Mouse (Mus musculus) embryo, embryonic 10 days (tissue): ENCODE measurements around the gene Col4a1.

Experiments used
- DNase-seq: peaks from one replicate; pipeline ENCODE4 v3.0.0-alpha.2; 2015; ENCODE audit warnings: low spot score

Gene Col4a1

DNA sequence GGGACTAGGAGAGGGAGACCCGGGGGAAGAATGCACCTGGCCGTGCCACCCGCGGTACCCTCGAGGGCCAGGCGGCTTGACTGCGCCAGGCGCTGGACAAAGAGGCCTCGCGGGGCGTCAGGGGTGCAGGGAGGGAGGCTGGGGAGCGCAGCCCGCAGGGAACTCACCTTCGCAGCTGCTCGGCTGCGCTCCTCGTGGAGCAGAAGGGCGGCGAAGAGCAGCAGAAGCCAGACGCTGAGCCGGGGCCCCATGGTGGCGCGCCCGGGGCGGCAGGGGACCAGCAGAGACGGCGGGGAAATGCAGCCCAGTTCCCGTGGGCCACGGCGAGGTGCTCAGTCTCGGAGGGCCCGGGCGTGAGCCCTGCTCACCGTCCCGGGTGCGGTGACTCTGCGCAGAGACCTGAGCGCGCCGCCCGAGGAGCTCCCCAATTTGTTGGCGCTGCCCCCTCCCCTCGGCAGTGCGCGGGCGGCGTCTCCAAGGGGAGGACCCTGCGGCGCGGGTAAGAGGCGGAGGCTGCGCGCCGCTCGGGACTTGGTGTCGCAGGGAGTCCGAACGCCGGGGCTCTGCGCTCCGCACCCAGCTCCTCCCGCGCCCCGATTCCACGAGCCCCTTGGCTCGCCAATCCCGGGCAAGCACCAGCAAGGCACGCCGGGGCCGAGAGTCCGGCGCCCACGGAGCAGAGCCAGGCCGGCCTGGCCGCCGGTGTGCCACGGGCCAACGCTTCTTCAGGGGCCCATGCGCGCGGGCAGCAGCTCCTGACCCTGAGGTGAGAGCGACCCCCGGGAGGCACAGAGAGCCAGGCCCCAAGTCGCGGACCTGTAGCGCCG, at the start of gene Col4a1, which contains the start of gene Col4a2:
Gene Col4a1 (minus strand): TSS at position 478 of the 827 bp plus-strand sequence.
Gene Col4a2 (plus strand): TSS at position 457 of the 827 bp plus-strand sequence.
- peak; percentile 82 for DNase-seq

DNA sequence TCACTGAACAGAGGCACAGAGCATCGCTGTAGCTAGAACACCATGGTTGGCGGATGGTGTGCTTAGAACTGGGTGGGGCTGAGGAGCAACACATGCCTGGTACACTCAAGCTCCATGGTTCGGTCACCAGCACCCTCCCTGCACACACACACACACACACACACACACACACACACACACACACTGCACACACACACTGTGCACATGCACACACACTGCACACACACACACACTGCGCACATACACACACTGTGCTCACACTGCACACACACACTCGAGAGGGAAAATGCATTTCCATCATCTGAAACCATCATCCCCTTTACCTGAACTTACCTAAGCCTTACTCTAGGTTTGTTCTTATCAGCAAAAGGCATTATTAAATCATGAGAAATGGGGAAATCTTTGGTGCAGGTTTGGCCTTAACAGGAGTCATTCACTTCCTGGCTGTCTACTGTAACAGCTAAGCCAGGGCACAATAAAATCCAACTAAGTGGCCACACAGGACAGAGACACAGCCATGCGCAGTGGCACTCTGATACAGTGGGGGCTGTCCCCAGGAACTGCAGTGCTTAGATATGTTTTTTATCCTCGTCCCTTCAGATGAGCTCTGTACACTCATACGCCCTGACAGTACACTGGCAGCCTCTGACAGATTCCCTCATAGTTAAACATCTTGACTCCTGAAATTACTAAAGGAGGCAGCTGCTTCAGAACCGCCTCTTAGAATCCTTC, 49.1 kb upstream of the Col4a1 start:
- no peak for DNase-seq

DNA sequence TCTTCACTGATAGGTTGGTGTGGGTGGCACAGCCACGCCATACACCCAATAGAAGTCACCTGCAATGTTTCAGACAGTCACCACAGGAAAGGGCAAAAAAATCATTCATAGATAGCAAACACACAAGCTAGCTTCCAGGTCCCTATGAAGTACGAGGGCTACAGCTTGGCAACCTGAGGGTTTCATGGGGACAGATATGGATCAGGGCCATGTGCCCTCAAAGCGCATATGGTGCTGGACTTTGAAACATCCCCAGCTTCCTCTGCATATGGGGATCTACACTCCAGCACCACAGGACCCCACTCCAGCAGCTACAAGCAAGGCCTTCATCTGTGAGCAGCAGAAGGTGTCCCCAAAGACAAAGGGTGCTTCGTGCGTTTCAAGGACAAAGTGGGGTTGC, 47.2 kb upstream of the Col4a1 start:
- no peak for DNase-seq

DNA sequence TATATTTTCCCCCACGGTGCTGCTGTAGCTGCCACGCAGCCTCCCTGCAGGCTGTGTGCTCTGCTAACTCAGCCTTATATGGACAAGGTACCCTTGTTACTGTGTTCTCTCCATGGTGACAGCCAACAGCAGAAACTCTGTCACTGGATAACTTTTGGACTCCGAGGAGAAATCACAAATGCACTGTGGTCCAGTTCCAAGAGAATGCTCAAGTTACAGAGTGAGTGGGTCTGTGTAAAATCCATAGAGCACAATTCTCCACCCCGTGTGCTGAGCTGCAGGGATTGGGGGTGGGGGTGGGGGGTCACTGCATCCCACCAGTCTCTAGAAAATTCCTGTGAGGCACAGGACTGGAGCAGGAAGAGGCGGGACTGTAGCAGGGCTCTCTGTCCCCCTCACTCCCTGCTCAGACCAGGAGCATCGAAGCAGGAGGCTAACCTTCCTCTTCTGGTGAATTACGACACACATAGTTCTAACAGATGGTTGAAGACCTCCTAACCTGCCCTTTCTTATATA, 45.4 kb upstream of the Col4a1 start:
- peak; percentile 40 for DNase-seq

DNA sequence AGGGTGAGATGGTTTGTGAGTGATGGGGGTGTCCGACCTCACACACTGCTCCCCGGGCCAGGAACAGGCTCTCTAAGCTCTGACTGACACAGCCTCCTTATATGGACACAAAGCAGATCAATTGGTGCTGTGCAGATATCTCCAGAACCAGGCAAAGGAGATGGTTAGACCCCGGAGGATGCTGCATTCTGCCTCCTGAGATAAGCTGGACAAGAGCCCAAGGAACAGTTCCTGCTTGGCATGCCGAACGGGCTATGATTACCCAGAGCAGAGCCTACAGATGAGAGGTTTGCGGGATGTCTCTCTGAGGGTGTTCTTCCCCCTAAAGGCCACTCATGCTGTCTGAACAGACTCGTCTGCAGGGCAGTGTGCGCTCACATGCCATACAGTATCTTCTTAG, 44.1 kb upstream of the Col4a1 start:
- no peak for DNase-seq

DNA sequence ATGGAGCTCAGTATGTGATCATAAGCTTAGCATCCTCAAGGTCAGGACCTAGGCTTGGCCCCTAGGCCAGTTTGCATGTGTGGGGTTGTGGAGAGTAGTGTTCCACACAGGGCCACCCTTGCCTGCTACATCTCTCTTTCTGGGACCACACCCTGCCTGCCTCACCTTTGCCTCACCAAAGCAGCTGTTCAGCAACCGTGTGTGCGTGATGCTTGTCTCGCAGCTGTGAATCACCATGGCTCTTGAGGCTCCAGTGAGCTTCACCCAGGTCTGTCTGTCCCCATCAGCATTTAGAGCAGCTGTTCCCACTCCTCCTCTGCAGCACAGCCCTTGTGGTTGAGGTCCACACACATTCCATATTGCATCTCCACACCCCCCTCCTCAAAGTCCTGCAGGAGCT, 43.3 kb upstream of the Col4a1 start:
- DNase-seq, result no peak

DNA sequence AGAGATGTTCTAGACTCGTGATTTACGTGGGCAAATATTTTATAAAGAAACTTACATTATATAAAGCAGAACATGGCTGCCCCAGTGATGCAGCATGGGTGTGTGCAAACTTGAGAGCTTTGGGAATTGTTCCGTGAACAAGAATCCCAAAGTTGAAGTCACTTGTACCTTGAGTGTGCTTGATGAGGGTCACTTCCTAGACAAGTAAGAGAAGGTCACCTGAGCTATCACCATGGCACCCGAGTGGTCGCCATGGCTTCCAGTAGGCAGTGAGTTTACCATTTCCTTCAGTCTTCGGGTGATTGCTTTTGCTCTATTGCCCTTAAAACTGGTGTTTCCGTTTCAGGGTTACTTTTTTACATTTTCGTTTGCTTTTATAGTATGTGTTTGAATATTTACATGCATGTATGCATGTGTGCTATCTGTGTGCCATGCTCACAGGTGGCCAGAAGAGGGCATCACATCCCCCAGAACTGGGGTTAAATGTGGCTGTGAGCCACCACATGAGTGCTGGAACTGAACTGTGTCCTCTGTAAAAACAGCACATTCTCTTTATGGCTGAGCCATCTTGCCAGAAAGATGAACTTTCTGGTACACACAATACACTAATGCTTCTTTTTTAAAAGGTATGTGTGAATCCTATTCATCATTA, 42.3 kb upstream of the Col4a1 start:
- no peak for DNase-seq

DNA sequence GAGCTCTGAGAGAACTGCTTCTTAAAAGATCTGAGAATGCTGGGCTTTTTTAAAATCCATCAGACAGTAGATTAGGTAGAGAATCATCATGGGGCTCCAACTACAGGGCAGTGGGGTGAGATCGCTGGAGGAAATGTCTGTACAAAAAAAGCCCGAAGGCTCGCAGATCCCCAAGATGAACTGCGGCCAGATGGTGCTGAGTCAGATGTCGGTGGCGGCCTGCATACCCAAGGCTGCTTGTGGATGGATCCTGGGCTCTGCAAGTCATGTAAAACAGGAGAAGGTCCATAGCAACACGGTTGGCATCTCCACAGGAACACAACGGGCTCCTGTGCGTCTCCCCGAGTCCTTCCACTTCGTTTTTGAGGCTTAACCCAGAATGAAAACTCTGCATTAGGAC, 39.9 kb upstream of the Col4a1 start:
- DNase-seq, result no peak

DNA sequence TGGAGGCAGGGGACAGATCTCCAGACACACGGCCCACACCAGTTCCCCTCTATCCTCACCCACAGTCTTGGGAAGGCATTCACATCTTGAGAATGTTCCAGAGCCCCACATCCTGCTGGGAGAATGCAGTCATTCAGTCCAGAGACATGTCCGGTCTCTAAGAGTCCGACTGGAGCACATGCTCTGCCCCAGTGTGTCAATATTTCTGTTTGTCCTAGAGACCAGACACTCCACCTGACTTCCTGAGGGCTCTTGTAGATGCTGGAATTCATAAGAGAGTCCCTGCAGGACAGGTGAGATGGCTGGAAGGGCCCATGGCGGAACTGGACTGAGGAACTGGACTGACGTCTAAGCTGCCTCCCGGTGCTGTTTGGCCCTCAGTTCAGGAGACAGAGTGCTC, 38.7 kb upstream of the Col4a1 start:
- no peak for DNase-seq

DNA sequence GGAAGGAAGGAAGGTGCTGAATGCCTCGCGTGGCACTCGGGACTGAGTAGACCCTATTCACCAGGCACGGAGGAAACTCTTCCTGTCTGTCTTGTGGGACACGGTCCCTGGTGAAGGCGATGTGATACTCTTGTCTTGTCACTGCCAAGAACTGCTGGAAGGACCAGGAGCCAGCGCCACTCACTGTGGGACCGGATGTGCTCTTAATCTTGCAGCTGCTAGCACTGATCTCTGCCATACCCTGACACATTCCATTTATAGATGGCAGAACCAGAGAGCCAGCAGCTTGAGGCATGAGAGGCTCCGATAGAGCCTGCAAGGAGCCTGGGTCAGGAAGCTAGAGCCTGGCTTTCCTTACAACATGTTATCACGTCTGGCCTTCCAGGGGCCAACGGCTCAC, 36.0 kb upstream of the Col4a1 start:
- no peak for DNase-seq

DNA sequence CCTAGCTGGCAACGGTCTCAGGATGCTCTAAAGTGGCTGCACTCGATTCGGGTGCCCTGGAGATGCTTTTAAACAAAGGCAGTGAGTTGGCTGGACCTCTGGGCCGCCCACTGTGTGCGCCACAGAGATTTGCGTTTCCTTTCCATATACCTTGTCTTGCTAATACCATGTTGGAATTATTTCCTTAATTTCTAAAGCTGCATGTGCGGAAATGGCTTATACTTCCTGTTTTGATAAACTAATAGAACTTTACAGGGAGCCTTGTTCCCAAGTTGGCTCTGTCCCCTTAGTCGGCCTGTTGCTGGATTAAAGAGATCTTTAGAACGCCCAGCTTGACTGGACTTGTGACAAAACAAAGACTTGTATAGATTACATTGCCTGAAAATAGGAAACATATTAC, 35.1 kb upstream of the Col4a1 start:
- no peak for DNase-seq

DNA sequence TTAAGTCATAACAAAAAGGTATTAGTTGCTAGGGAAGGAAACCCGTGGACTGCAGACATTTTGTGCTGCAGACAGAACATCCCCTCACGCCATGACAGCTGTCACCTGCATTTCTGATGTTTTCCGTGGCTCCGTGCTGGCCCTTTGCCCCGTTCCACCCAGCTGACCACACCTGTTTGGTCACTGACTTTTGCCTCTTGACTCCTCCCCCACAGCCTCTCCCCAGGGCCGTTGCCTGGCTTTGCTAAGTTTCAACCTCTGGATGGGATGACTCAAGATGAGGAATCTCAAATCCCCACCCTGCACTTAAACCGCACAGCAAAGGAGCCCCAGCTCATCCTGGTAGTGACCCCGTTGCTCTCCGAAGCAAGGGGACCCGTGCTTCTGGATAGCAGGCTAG, 33.6 kb upstream of the Col4a1 start:
- no peak for DNase-seq

DNA sequence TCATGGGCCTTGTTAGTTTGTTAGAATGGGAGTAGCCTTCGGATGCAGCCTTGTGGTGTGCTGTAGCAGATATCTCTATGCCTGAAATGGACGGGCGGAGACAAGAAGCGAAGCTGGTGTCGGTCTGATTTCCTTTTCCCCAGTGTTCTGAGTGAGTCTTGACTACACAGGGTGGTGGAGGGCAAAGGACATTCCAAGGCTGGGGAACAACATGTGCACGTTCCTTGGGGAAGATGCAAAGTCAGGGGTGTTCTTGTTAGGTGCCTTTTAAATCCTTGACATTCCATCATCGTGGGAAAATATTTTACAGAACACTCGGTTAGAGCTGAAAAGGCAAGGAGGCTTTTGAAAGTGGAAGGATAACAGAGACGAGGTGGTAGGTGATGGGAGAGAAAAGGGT, 31.8 kb upstream of the Col4a1 start:
- DNase-seq, result no peak

DNA sequence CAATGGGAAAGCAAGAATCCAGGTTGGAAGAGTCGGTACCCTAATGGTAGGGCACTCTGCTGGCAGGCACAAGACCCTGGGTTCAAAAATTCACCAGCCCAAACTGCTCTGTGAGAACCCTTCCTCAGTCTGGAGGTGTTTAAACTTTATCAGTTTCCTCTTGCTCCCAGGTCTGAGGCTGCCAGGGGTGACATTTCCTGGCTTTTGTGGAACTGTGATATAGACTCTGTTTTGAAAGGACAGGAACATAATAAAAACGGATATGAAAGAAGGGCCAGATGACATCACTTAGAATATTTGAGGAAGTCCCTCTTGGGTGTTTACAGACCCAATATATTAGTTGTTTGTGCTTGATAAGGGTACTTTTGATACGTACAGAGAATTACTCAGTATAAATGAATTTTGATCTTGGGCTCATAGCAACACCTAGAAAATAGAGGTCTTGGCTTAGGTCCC, 28.5 kb upstream of the Col4a1 start:
- no peak for DNase-seq

DNA sequence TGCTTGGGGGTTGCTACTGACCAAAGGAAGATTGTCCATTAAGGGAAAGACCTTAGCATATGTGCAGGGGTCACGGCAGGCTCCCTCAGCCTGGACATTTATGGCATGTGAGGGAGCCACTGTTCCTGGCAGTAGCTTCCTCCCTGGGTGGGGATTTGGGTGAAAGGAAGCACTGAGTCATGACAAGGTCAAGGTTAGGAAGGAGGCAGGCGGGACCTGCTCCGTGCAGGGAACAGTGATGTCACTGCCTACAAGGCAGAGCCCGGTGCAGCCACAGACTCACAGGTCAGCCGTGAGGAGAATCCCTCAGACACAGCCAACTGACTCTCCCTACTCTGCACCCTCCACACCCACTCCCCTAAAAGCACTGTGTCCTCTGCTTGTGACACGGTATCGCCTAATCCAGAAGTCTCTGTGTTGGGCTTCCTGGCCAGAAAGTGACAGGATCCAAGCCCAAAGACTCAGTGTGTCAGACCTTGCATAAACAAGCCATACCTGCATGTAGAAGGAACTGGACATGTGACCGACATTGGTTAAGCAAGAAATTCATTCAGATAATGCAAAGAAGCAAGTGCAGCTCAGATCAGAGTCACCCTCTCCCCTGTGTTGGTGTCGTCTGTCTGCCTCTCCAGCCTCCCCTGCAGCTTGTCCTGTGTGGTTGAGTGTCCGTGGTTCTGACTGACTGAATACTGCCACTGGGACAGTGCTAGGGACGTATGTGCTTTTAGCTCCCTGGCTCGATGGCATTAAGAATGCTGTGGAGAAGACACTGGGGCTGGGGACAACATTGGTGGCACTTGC, 27.9 kb upstream of the Col4a1 start:
- peak; percentile 42 for DNase-seq

DNA sequence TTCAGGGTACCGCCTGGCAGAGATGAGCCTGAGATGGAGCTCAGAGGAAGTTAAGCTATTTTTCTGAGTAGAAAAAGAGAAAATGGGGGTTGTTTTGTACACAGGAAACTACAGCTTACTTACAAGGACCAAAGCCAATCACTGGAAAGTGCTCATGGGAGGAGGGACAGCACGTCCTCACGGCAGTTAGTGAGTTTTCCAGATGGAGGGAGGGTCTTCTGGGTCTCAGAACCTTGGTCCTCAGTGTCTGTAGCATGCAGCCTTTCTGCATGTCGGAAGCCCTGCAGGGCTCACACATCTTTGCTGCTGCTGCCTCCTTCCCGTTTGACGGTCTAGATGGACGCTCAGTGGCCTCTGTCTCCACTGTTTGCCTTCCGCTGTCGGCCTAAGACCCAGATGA, 25.9 kb upstream of the Col4a1 start:
- no peak for DNase-seq

DNA sequence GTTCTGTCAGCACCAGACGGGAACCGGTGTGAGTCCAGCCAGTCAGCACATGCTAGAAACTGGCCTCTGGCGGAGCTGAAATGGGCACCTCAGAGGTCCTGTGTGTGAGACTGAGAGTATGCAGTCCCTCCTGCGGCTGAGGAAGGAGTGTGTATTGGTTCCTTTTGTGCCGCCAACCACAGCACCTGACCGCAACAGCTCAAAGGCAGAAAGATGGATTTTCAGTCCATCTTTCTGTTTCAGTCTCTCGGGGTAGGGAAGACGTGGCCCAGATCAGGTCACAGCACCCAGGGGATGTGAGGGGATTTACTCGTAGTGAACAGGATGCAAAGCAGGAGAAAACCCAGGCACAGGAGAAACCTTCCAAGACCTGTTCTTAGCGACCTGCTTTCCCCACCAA, 25.0 kb upstream of the Col4a1 start:
- no peak for DNase-seq

DNA sequence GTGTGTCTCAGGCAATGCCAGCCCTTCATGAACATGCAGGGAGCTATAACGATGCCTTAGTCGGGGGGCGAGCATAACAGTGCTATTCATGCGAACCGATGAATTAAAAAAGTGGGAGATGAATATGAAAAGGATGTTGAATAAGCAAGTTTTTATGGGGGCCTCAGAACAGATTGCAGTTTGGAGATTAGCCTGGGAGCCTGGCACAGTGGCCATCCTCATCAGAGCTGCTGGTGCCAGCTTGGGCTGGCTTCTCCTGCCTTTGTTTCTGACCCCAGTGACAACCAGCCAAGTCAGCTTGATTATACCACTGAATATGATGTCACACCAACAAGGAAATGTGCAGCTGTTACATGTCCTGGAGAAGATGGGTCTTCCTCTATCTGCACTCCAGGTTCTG, 23.7 kb upstream of the Col4a1 start:
- no peak for DNase-seq

DNA sequence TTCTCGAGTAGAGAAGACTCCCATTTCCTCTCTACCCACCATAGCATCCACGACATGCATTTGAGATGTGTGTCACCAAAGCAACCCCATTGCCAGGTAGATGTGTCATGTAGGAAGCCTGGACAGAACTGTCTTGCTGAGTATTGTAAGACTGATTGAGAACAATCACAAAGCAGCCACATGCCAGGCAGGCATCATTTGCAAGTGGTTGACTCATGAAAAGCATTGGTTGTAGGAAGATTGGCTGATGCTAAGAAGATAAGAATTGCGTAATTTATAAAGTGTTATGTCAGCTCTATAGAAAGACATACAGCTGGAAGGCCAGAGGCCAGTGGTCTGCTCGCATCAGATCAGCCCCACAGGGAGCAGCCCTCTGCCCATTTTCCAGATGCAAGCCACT, 22.6 kb upstream of the Col4a1 start:
- no peak for DNase-seq

DNA sequence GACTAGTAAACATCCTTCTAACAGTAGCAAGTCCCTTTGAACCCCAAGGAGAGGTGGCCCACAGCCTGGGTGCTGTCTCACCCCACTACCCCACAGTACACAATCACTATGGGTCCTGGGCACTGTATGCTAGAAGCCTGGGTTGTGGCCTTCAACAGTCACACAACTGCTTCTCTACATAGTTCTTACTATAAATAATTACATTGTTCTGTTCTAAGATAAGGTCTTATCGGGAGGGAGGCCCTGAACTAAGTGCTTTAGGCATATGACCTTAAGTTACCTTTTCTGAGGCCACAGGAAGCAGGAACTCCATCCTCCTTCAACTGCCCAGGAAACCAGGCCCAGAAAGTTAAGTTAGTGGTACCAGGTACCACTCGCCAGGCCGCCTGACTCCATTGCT, 21.9 kb upstream of the Col4a1 start:
- DNase-seq, result no peak

DNA sequence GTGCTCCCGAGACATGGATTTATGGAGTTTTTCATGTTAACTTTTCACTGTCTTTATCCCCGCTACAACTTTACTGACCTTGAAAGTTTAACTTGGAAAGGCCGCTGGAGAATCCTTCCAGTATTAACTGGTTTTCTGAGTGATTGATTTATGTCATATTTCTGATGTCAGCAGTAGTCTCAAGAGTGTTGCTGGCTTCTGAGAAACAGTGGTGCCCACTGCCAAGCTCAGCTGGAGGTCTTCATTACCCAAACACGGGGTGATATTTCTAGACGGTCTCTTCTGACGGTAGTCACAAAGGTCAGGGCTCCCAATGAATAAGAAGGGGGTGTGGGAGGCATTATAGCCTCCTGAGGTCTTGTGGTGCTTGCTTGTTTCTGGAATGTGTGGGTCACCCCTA, 21.1 kb upstream of the Col4a1 start:
- DNase-seq, result no peak

DNA sequence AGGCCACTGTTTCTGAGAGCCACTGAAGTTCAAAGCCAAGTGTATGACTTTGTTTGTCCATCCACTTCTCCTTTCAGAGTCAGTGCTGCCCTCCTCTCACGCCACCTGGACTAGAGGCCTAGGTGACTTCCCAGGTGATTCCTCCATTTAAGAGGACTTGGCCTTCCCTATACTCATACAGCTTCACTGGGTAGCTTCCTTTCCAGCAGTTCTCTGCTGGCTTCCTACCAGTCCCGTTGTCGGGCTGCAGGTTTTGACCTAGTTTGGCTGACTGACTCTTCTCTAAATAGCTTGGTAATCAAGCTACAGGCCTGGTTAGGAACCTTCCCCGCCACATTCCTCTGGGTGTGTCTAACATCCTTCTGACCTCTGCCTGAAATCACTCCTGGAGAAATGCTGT, 18.9 kb upstream of the Col4a1 start:
- no peak for DNase-seq
